Mouse (Mus musculus) gonadal fat pad, adult 2 months (tissue): ENCODE measurements around the gene Ttc39b. TPM values are rescaled to one million over a fixed set of nuclear protein-coding genes. Genes with fewer than 3 reads are reported as not detected.
A peak's percentile ranks its signal among the peaks of the same experiment; 100 is the strongest.
"Not testable (repeated sequence)": the region's sequence is repeated elsewhere in the genome, so short reads cannot be mapped to it uniquely, and the experiment has no call there.

Experiments
- DNase-seq: peaks from one replicate; pipeline ENCODE4 v3.0.0-alpha.2; 2012; ENCODE audit warnings: low read depth
- polyA plus RNA-seq: library from polyadenylated mRNA; depleted of rRNA; stranded (reverse); fragments of >200 nt; gene quantifications from 2 replicates; pipeline ENCODE4 v1.2.3, GENCODE M21; 2012

Ttc39b gene
- polyA plus RNA-seq, 1 experiment: 3.5 TPM

GRCm38 (mm10) chr4:83273616-83274050, 50.4 kb downstream of the Ttc39b start:
- no peak for DNase-seq

GRCm38 (mm10) chr4:83272917-83273615, 51.0 kb downstream of the Ttc39b start:
- no peak for DNase-seq

- DNase-seq: no peak
These were observed 53.6 kb downstream of the Ttc39b start for GRCm38 (mm10) chr4:83270481-83270880.

GRCm38 (mm10) chr4:83269614-83270013, 54.4 kb downstream of the Ttc39b start:
- DNase-seq: no peak

GRCm38 (mm10) chr4:83265926-83266692, 57.9 kb downstream of the Ttc39b start:
- no peak for DNase-seq

- no peak for DNase-seq
These were observed 59.2 kb downstream of the Ttc39b start for GRCm38 (mm10) chr4:83264832-83265231.

GRCm38 (mm10) chr4:83261998-83262397, 62.1 kb downstream of the Ttc39b start:
- DNase-seq: no peak

- DNase-seq: no peak
These were observed 64.4 kb downstream of the Ttc39b start for GRCm38 (mm10) chr4:83259690-83260089.

GRCm38 (mm10) chr4:83258273-83258672, 65.8 kb downstream of the Ttc39b start:
- no peak for DNase-seq

- no peak for DNase-seq
These were observed 66.5 kb downstream of the Ttc39b start for GRCm38 (mm10) chr4:83257279-83258260.

GRCm38 (mm10) chr4:83256779-83257178, 67.3 kb downstream of the Ttc39b start:
- peak; percentile 63 for DNase-seq

GRCm38 (mm10) chr4:83254941-83255340, 69.1 kb downstream of the Ttc39b start:
- no peak for DNase-seq

- no peak for DNase-seq
These were observed 70.4 kb downstream of the Ttc39b start for GRCm38 (mm10) chr4:83253679-83254078.

- DNase-seq: no peak
These were observed 80.3 kb downstream of the Ttc39b start for GRCm38 (mm10) chr4:83243706-83244105.

- DNase-seq: no peak
These were observed 82.4 kb downstream of the Ttc39b start for GRCm38 (mm10) chr4:83241630-83242029.

- no peak for DNase-seq
These were observed 86.4 kb downstream of the Ttc39b start for GRCm38 (mm10) chr4:83237656-83238055.

- DNase-seq: not testable (repeated sequence)
These were observed 88.8 kb downstream of the Ttc39b start for GRCm38 (mm10) chr4:83235304-83235703.

- no peak for DNase-seq
These were observed 89.3 kb downstream of the Ttc39b start for GRCm38 (mm10) chr4:83234739-83235138.

GRCm38 (mm10) chr4:83234132-83234531, 89.9 kb downstream of the Ttc39b start:
- no peak for DNase-seq

GRCm38 (mm10) chr4:83233181-83234123, 90.6 kb downstream of the Ttc39b start:
- DNase-seq: no peak
